Comparison of ENCODE assay signal across 19 mouse cellular contexts in the genomic region with DNA sequence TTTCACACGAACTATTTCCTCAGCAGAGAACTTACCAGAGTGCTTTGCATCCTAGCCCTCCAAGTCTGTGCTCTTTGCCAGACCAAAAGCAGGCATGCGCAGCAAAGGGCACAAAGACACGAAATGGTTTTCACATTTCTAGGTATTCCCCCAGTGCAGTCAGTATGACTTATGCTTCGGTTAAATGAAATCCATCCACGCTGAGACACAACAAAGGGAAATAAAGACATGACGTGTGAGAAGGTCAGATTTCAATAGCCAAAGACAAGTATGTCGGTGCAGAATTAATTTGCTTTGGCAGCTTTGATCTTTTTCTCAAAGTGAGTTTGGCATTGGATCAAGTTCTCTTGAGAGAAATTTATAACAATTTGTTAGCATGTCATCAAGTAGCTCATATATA.
DNase-seq lines count a peak whose midpoint lies in the region; ATAC-seq and TF ChIP-seq lines count a peak whose summit lies in the region.
"Had no signal": no experiment of that assay in that cellular context is flagged by ENCODE, and none has a peak within 500 bp of the region (broad histone marks: within the 10 kb centered on the region; RNA-seq: fewer than 3 reads in every experiment).

No protein-coding gene starts in this region.

- TF ChIP-seq POLR2A in brain, embryonic 14.5 days (IDR thresholded peaks at IDR 0.05; ENCODE audit: borderline replicate concordance, extremely low read depth, insufficient read depth, insufficient read length, poor library complexity, severe bottlenecking), result no peak
- TF ChIP-seq POLR2A in limb, embryonic 14.5 days (IDR thresholded peaks at IDR 0.05; ENCODE audit: borderline replicate concordance, extremely low read depth, insufficient read depth, insufficient read length), result no peak

- no peaks in the 10 kb centered on the region for H3K27me3 ChIP-seq in kidney, postnatal 0 days (ENCODE audit: insufficient read depth, low read length)
- no peaks in the 10 kb centered on the region for H3K27me3 ChIP-seq in embryonic facial prominence, embryonic 11.5 days (ENCODE audit: control insufficient read depth, insufficient read depth, low read length)
- no peaks in the 10 kb centered on the region for H3K27me3 ChIP-seq in limb, embryonic 14.5 days (ENCODE audit: control insufficient read depth, insufficient read depth, low read length)
- H3K27me3 ChIP-seq: hindbrain, embryonic 12.5 days; limb, embryonic 12.5 days had no signal

- peak; percentile 31 for DNase-seq in kidney, postnatal 0 days (ENCODE audit: low spot score)
- DNase-seq in kidney, adult 9 months, result no peak
- DNase-seq in brain, embryonic 14.5 days (ENCODE audit: low read depth), result peak; percentile 59
- DNase-seq in embryonic facial prominence, embryonic 11.5 days (ENCODE audit: low spot score), result peak; percentile 70
- DNase-seq in limb, embryonic 14.5 days (ENCODE audit: low spot score), result peak; percentile 9
- DNase-seq in heart, adult 8-10 months (ENCODE audit: low spot score), result no peak
- no peak for DNase-seq in B cell, adult 2 months
- DNase-seq: adrenal gland, postnatal 36 days; cerebellum, adult 8-10 months; forebrain, postnatal 0 days; gastrocnemius, postnatal 10 days; heart, adult 18-20 months; kidney, postnatal 10 days; thymus, adult 2 months had no signal

- no peak overlapping the region for H3K4me2 ChIP-seq in kidney, postnatal 0 days (ENCODE audit: low read length)
- H3K4me2 ChIP-seq in embryonic facial prominence, embryonic 11.5 days (ENCODE audit: low read depth, low read length), result no peak overlapping the region
- no peak overlapping the region for H3K4me2 ChIP-seq in limb, embryonic 14.5 days (replicated peaks; ENCODE audit: low read depth, low read length, severe bottlenecking)
- H3K4me2 ChIP-seq: hindbrain, embryonic 12.5 days; limb, embryonic 12.5 days had no signal

- no peaks in the 10 kb centered on the region for H3K36me3 ChIP-seq in kidney, postnatal 0 days (ENCODE audit: insufficient read depth, low read length)
- no peaks in the 10 kb centered on the region for H3K36me3 ChIP-seq in embryonic facial prominence, embryonic 11.5 days (replicated peaks; ENCODE audit: control insufficient read depth, insufficient read depth, low read depth, low read length)
- no peaks in the 10 kb centered on the region for H3K36me3 ChIP-seq in limb, embryonic 14.5 days (ENCODE audit: control insufficient read depth, insufficient read depth, low read length)
- H3K36me3 ChIP-seq: hindbrain, embryonic 12.5 days; limb, embryonic 12.5 days had no signal

- H3K4me1 ChIP-seq in kidney, postnatal 0 days (replicated peaks; ENCODE audit: insufficient read depth, low read length), result no peaks in the 10 kb centered on the region
- H3K4me1 ChIP-seq in embryonic facial prominence, embryonic 11.5 days (ENCODE audit: control insufficient read depth, insufficient read depth, low read length), result no peaks in the 10 kb centered on the region
- H3K4me1 ChIP-seq in limb, embryonic 14.5 days (ENCODE audit: control insufficient read depth, insufficient read depth, low read length), result no peaks in the 10 kb centered on the region
- H3K4me1 ChIP-seq: hindbrain, embryonic 12.5 days had no signal

- H3K27ac ChIP-seq in kidney, postnatal 0 days, result no peak overlapping the region
- H3K27ac ChIP-seq in embryonic facial prominence, embryonic 11.5 days (replicated peaks; ENCODE audit: low read depth, low read length), result no peak overlapping the region
- H3K27ac ChIP-seq in limb, embryonic 14.5 days (replicated peaks; ENCODE audit: low read depth, low read length), result no peak overlapping the region
- H3K27ac ChIP-seq: hindbrain, embryonic 12.5 days; layer of hippocampus, adult 2 months; limb, embryonic 12.5 days had no signal

- 25% methylated on average over 7 of the region's 7 CpGs for WGBS in kidney, postnatal 0 days
- WGBS in embryonic facial prominence, embryonic 11.5 days, result 42% methylated on average over 7 of the region's 7 CpGs
- 23% methylated on average over 7 of the region's 7 CpGs for WGBS in limb, embryonic 14.5 days

- no peak overlapping the region for H3K9ac ChIP-seq in kidney, postnatal 0 days (ENCODE audit: low read depth, low read length)
- H3K9ac ChIP-seq in embryonic facial prominence, embryonic 11.5 days (replicated peaks; ENCODE audit: low read length), result no peak overlapping the region
- H3K9ac ChIP-seq in limb, embryonic 14.5 days (ENCODE audit: low read depth, low read length, severe bottlenecking), result no peak overlapping the region
- H3K9ac ChIP-seq: forebrain, postnatal 0 days; hindbrain, embryonic 12.5 days; limb, embryonic 12.5 days had no signal

- TF ChIP-seq CTCF in kidney, postnatal 0 days (IDR thresholded peaks at IDR 0.05; ENCODE audit: low read depth), result no peak
- no peak for TF ChIP-seq CTCF in brain, embryonic 14.5 days (IDR thresholded peaks at IDR 0.05; ENCODE audit: borderline replicate concordance, extremely low read depth, insufficient read depth, insufficient read length)

- H3K9me3 ChIP-seq in kidney, postnatal 0 days (replicated peaks; ENCODE audit: low read length), result no peaks in the 10 kb centered on the region
- no peaks in the 10 kb centered on the region for H3K9me3 ChIP-seq in embryonic facial prominence, embryonic 11.5 days (replicated peaks; ENCODE audit: control insufficient read depth, low read length)
- no peaks in the 10 kb centered on the region for H3K9me3 ChIP-seq in limb, embryonic 14.5 days (ENCODE audit: control insufficient read depth, low read length)
- H3K9me3 ChIP-seq: hindbrain, embryonic 12.5 days; limb, embryonic 12.5 days had no signal

- no peak for ATAC-seq in kidney, postnatal 0 days (replicated peaks; ENCODE audit: low FRiP score, low read depth)
- no peak for ATAC-seq in embryonic facial prominence, embryonic 11.5 days (replicated peaks; ENCODE audit: insufficient number of reproducible peaks, low FRiP score, low TSS enrichment, low read depth)
- ATAC-seq in limb, embryonic 14.5 days (ENCODE audit: low FRiP score, low read depth), result no peak
- ATAC-seq in megakaryocyte, adult 5-6 weeks (ENCODE audit: poor library complexity, severe bottlenecking), result no peak
- ATAC-seq: forebrain, postnatal 0 days; intestine, embryonic 16.5 days had no signal

- H3K4me3 ChIP-seq in kidney, postnatal 0 days (replicated peaks; ENCODE audit: low read depth, low read length), result no peak overlapping the region
- no peak overlapping the region for H3K4me3 ChIP-seq in embryonic facial prominence, embryonic 11.5 days (ENCODE audit: low read depth, low read length)
- no peak overlapping the region for H3K4me3 ChIP-seq in limb, embryonic 14.5 days (replicated peaks; ENCODE audit: low read length)
- H3K4me3 ChIP-seq: hindbrain, embryonic 12.5 days; layer of hippocampus, adult 2 months; limb, embryonic 12.5 days had no signal

Comparison
In these comparisons a context has a peak if more than half of its experiments do, and no peak if none do; other contexts are left out.
1. DNase-seq: peak in kidney, postnatal 0 days (single experiment), brain, embryonic 14.5 days (single experiment), embryonic facial prominence, embryonic 11.5 days (single experiment) and limb, embryonic 14.5 days (single experiment); none in kidney, adult 9 months (single experiment), heart, adult 8-10 months (single experiment) and B cell, adult 2 months (0 of 2).